Mouse (Mus musculus) hindbrain, postnatal 0 days (tissue): ENCODE measurements around the gene Per1. TPM values are rescaled to one million over a fixed set of nuclear protein-coding genes. Genes with fewer than 3 reads are reported as not detected.
"Not testable (repeated sequence)": the region's sequence is repeated elsewhere in the genome, so short reads cannot be mapped to it uniquely, and the experiment has no call there.

Experiments used
- ATAC-seq: fragments of 200-750 bp; cut with Nextera tagmentation; 2 replicates; pipeline ENCODE4 v1.8.0; 2017; ENCODE audit warnings: mild to moderate bottlenecking, moderate TSS enrichment, moderate library complexity
- DNase-seq: peaks from one replicate; pipeline ENCODE4 v3.0.0-alpha.2; 2015; ENCODE audit warnings: low spot score
- H3K27ac ChIP-seq: fragments of 300-500 bp; sonication (generic); 2 replicates; pipeline ENCODE4 v1.5.1; 2014; ENCODE audit warnings: mild to moderate bottlenecking
- H3K27me3 ChIP-seq: fragments of 300-500 bp; sonication (generic); 2 replicates; pipeline ENCODE4 v1.6.1; 2014; ENCODE audit warnings: low read length, mixed read lengths; ENCODE audit not compliant: insufficient read depth
- H3K36me3 ChIP-seq: fragments of 300-500 bp; sonication (generic); 2 replicates; pipeline ENCODE4 v1.6.1; 2014; ENCODE audit warnings: low read length, mixed read lengths; ENCODE audit not compliant: insufficient read depth
- H3K4me1 ChIP-seq: fragments of 300-500 bp; sonication (generic); 2 replicates; pipeline ENCODE4 v1.6.1; 2014; ENCODE audit warnings: antibody characterized with exemption, low read length, mixed read lengths; ENCODE audit not compliant: insufficient read depth
- H3K4me2 ChIP-seq: fragments of 300-500 bp; sonication (generic); 2 replicates; pipeline ENCODE4 v1.6.1; 2014; ENCODE audit warnings: low read depth, mild to moderate bottlenecking, low read length, moderate library complexity, mixed read lengths
- H3K4me3 ChIP-seq: fragments of 300-500 bp; sonication (generic); 2 replicates; pipeline ENCODE4 v1.5.1; 2014; ENCODE audit warnings: low read length
- H3K9ac ChIP-seq: fragments of 300-500 bp; sonication (generic); replicated peaks from 2 replicates; pipeline ENCODE4 v1.6.1; 2014; ENCODE audit warnings: mild to moderate bottlenecking, low read length, moderate library complexity, mixed read lengths
- H3K9me3 ChIP-seq: fragments of 300-500 bp; sonication (generic); 2 replicates; pipeline ENCODE4 v1.6.1; 2016; ENCODE audit warnings: low read length, mixed read lengths
- CTCF ChIP-seq: IDR thresholded peaks from 2 replicates; pipeline ENCODE4 v1.5.1; 2016; ENCODE audit warnings: antibody characterized with exemption, control low read depth, low read depth
- WGBS: fragments of 180-500 bp; shearing (Covaris S2); extraction: QIAGEN DNeasy Blood & Tissue Kit; methylation state at CpG from one replicate; pipeline ENCODE4 v1.1.7; 2014; 5-methylcytosine and 5-hydroxymethylcytosine counted together
- polyA plus RNA-seq: library from polyadenylated mRNA; unstranded; fragments of >200 nt; fragmentation: Nextera tagmentation; extraction: Ambion mirVana; gene quantifications from 2 replicates; pipeline ENCODE4 v1.2.1, GENCODE M21; 2015
- total RNA-seq: library from RNA; depleted of rRNA; stranded (reverse); fragments of >200 nt; gene quantifications from 2 replicates; pipeline ENCODE4 v1.2.3, GENCODE M21; 2014

Per1 gene
- total and polyA plus RNA-seq, 2 experiments from 2014 or later = 15.9 to 27.1 TPM

- no peak for ATAC-seq
- peak; percentile 87 for TF ChIP-seq CTCF
- H3K4me1 ChIP-seq = peaks cover 22% of the 10 kb centered on the region
- H3K9me3 ChIP-seq = no peaks in the 10 kb centered on the region
- peaks cover 6% of the 10 kb centered on the region; the same call in 1 of the 2 replicates for H3K36me3 ChIP-seq
- H3K4me3 ChIP-seq = no peak overlapping the region
- peak; percentile 79 for DNase-seq
- WGBS = 6% methylated on average over 3 of the region's 3 CpGs
- H3K27me3 ChIP-seq = no peaks in the 10 kb centered on the region
- no peak overlapping the region for H3K9ac ChIP-seq
- H3K4me2 ChIP-seq = no peak overlapping the region
- H3K27ac ChIP-seq = peak overlapping the region; percentile 21; the same call in 1 of the 2 replicates
These were observed 2.6 kb upstream of the Per1 start for GRCm38 (mm10) chr11:69092386-69092751.

GRCm38 (mm10) chr11:69092871-69093270 is 2.1 kb upstream of the Per1 start:
- DNase-seq = no peak
- TF ChIP-seq CTCF = peak; percentile 11; the same call in 1 of the 2 replicates
- 90% methylated on average over 4 of the region's 4 CpGs for WGBS
- Histone ChIP-seq H3K4me3 (no peak overlapping the region), H3K9me3 (no peaks in the 10 kb centered on the region), H3K4me1 (peaks cover 28% of the 10 kb centered on the region), H3K36me3 (peaks cover 6% of the 10 kb centered on the region; the same call in 1 of the 2 replicates), H3K4me2 (no peak overlapping the region), H3K9ac (no peak overlapping the region), H3K27me3 (no peaks in the 10 kb centered on the region), H3K27ac (peak overlapping the region; percentile 21; the same call in 1 of the 2 replicates)
- no peak for ATAC-seq

- H3K4me1 ChIP-seq = peaks cover 35% of the 10 kb centered on the region
- H3K36me3 ChIP-seq, H3K9me3 ChIP-seq, H3K4me2 ChIP-seq, H3K4me3 ChIP-seq, H3K27me3 ChIP-seq, DNase-seq, ATAC-seq, H3K9ac ChIP-seq: not testable (repeated sequence)
- peak overlapping the region; percentile 92; the same call in 1 of the 2 replicates for H3K27ac ChIP-seq
- 90% methylated on average over 7 of the region's 7 CpGs for WGBS
These were observed 1.2 kb upstream of the Per1 start for GRCm38 (mm10) chr11:69093856-69094255.

GRCm38 (mm10) chr11:69095511-69096231 is 654 bp downstream of the Per1 start:
- H3K9me3 ChIP-seq = no peaks in the 10 kb centered on the region
- peaks cover 3% of the 10 kb centered on the region; the same call in 1 of the 2 replicates for H3K36me3 ChIP-seq
- ATAC-seq (no peak), DNase-seq (no peak)
- peak overlapping the region; percentile 74 for H3K9ac ChIP-seq
- no peaks in the 10 kb centered on the region for H3K27me3 ChIP-seq
- H3K4me1 ChIP-seq = peaks cover 32% of the 10 kb centered on the region
- peak overlapping the region; percentile 56 for H3K4me3 ChIP-seq
- H3K4me2 ChIP-seq = peak overlapping the region; percentile 98
- WGBS = 2% methylated on average over 27 of the region's 27 CpGs
- H3K27ac ChIP-seq = peak overlapping the region; percentile 96
- no peak for TF ChIP-seq CTCF

GRCm38 (mm10) chr11:69096360-69096986 is 1.5 kb downstream of the Per1 start:
- Histone ChIP-seq H3K27me3 (no peaks in the 10 kb centered on the region), H3K4me2 (peak overlapping the region; percentile 98), H3K27ac (peak overlapping the region; percentile 96), H3K36me3 (peaks cover 10% of the 10 kb centered on the region; the same call in 1 of the 2 replicates), H3K4me1 (peaks cover 32% of the 10 kb centered on the region), H3K9ac (peak overlapping the region; percentile 74), H3K9me3 (no peaks in the 10 kb centered on the region), H3K4me3 (peak overlapping the region; percentile 56)
- 8% methylated on average over 8 of the region's 9 CpGs for WGBS
- no peak for TF ChIP-seq CTCF
- DNase-seq (no peak), ATAC-seq (no peak)

- H3K9me3 ChIP-seq = no peaks in the 10 kb centered on the region
- DNase-seq = peak; percentile 94
- peak overlapping the region; percentile 56 for H3K4me3 ChIP-seq
- ATAC-seq = peak; percentile 13; the same call in 1 of the 2 replicates
- peak overlapping the region; percentile 96 for H3K27ac ChIP-seq
- WGBS = 2% methylated on average over 28 of the region's 29 CpGs
- H3K36me3 ChIP-seq = peaks cover 17% of the 10 kb centered on the region
- peaks cover 32% of the 10 kb centered on the region for H3K4me1 ChIP-seq
- peak overlapping the region; percentile 98 for H3K4me2 ChIP-seq
- H3K9ac ChIP-seq = peak overlapping the region; percentile 74
- TF ChIP-seq CTCF = no peak
- no peaks in the 10 kb centered on the region for H3K27me3 ChIP-seq
These were observed 2.2 kb downstream of the Per1 start for GRCm38 (mm10) chr11:69096987-69097900.
